Mouse (Mus musculus) myocyte (in vitro differentiated cells): Measurements from ENCODE around the gene Lsm4.

Experiments used
- E2F4 ChIP-seq: IDR thresholded peaks from one replicate; pipeline ENCODE4 v1.6.1; 2011; ENCODE audit warnings: mild to moderate bottlenecking, control low read depth, moderate library complexity; ENCODE audit not compliant: insufficient read depth
- MAX ChIP-seq: IDR thresholded peaks from one replicate; pipeline ENCODE4 v1.6.1; 2011; ENCODE audit warnings: low read depth, mild to moderate bottlenecking, control low read depth
- MYOD1 ChIP-seq, 3 experiments: IDR thresholded peaks; one replicate each; pipeline ENCODE4 v1.6.1; 2011; ENCODE audit warnings: control low read depth in 2 of 3, low read depth in 2 of 3, mild to moderate bottlenecking in 2 of 3, moderate library complexity in 1 of 3; ENCODE audit not compliant: insufficient read length in 2 of 3, control insufficient read depth in 1 of 3
- MYOG ChIP-seq, 3 experiments: IDR thresholded peaks; one replicate each; pipeline ENCODE4 v1.6.1; 2011; ENCODE audit warnings: control low read depth in 2 of 3, low read depth in 2 of 3, mild to moderate bottlenecking in 2 of 3; ENCODE audit not compliant: insufficient read length in 2 of 3, control insufficient read depth in 1 of 3, insufficient read depth in 1 of 3
- POLR2A ChIP-seq: IDR thresholded peaks from one replicate; pipeline ENCODE4 v1.6.1; 2011; ENCODE audit warnings: low read depth, mild to moderate bottlenecking, control low read depth, moderate library complexity; ENCODE audit not compliant: insufficient read length
- SRF ChIP-seq: IDR thresholded peaks from one replicate; pipeline ENCODE4 v1.6.1; 2011; ENCODE audit warnings: low read depth; ENCODE audit not compliant: control insufficient read depth, insufficient read length
- TCF12 ChIP-seq: IDR thresholded peaks from one replicate; pipeline ENCODE4 v1.6.1; 2011; ENCODE audit warnings: mild to moderate bottlenecking, control low read depth; ENCODE audit not compliant: poor library complexity, insufficient read depth, severe bottlenecking

- TF ChIP-seq POLR2A (no peak), MAX (no peak), MYOD1 (IDR thresholded peaks at IDR 0.05; ENCODE audit: control insufficient read depth in 1 of 3, insufficient read length in 2 of 3, low read depth in 2 of 3) (no peak), E2F4 (no peak), MYOG (IDR thresholded peaks at IDR 0.05; ENCODE audit: control insufficient read depth in 1 of 3, insufficient read depth in 1 of 3, insufficient read length in 2 of 3, low read depth in 2 of 3) (no peak), SRF (no peak), TCF12 (no peak)
These were observed 23.2 kb downstream of the Lsm4 start for GRCm38 (mm10) chr8:70696019-70696885.
